Mouse (Mus musculus) kidney, adult 11 months (tissue): ENCODE data around the gene Gm21981.
A peak's percentile ranks its signal among the peaks of the same experiment; 100 is the strongest.

ENCODE experiments used
- DNase-seq: peaks from one replicate; pipeline ENCODE4 v3.0.0; 2022

Gene Gm21981

DNA sequence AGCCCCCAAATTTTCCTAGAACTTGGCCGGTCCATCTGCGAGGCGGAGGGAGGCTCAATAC, at the start of gene Gm21981:
Gene Gm21981 (minus strand): TSS at position 14 of the 61 bp plus-strand sequence.
- DNase-seq, result no peak

DNA sequence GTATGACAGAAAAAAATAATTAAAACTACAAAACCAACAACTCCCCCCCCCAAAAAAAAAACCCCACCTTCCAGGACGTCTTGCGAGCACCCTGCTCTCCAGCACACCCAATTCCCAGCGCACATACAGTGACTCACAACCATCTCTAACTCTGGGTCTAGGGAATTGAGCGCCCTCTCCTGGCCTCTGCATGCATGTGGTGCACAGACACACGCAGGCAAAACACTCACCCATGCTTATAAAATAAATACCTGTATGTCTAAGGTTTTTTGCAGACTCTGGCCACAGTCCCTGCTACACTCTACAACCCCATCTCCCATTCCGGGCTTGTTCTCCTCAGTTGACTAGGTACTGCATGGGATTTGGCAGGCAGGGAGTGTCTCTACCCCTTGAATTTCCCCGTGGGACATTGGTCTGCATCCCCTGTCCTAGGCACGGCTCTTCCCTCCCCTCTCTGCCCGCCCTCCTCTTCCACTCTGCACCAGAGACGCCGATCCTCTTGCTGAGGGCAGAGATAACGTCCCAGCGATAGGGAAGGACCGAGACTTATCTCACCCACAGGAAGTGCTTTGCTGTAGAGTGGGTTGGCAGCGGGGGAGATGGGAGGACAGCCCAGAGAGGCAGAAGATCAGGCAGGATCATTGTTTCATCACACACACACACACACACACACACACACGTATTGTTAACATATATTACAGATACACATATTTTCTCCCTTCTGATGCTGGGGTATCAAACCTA, 48.9 kb upstream of the Gm21981 start:
- DNase-seq, result no peak

DNA sequence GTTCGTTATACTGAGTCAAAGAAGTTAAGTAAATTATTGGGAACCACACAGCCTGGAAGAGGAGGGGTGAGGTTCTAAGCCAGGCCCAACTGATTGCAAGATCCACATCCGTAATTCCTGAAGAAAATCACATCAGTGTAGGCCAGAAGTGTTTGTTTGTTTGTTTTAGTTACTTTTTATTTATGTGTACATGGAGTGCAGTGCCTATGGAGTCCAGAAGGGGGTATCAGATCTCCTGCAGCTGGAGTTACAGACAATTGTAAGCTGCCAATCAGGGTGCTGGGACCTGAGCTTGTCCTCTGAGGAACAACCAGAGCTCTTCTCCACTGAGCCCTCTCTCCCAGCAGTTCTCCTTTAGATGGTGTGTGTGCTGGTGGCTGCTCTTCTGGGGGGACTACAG, 45.9 kb upstream of the Gm21981 start:
- no peak for DNase-seq

DNA sequence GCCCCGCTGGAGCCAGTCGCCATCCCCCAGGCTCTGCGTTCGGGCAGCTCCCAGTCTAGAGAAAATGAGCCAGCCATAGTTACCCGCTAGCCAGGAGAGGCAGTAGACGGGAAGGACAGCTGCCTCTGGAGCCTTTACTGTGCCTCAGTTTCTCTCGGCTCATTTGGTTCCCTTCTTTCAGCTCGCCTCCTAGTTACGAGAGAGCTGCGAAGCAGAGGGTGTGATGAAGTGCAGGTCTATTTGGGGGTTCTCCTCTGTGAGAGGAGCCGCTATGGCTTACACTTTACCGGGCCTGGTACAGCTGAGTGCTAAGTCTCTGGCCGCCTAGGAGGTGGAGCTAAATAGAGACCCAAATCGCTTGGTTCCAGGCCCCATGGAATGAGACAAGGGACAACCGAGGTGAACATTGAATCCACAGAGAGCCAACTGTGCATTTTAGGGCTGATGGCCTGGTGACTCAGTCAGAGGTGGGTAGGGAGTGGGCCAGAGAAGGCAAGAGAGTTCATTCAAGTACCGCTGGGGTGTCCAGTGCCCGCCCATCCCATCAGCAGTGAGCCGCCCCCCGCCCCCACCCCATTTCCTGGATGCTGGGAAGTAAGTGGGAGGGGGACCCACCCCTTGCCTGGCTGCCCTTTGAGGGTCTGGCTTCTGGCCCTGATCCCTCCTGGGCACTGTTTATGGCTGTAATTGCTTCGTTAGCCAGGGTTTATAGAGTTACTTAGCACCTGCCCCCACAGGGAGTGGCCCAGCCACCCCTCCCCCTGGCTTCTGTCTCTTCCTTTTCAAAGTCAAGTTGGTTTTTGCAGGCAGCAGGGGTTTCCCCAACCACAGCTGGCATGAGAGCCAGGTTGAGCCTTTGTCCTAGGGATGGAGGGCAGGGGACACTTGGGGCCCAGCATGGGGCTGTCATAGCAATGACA, 44.9 kb upstream of the Gm21981 start:
- DNase-seq, result peak; percentile 64

DNA sequence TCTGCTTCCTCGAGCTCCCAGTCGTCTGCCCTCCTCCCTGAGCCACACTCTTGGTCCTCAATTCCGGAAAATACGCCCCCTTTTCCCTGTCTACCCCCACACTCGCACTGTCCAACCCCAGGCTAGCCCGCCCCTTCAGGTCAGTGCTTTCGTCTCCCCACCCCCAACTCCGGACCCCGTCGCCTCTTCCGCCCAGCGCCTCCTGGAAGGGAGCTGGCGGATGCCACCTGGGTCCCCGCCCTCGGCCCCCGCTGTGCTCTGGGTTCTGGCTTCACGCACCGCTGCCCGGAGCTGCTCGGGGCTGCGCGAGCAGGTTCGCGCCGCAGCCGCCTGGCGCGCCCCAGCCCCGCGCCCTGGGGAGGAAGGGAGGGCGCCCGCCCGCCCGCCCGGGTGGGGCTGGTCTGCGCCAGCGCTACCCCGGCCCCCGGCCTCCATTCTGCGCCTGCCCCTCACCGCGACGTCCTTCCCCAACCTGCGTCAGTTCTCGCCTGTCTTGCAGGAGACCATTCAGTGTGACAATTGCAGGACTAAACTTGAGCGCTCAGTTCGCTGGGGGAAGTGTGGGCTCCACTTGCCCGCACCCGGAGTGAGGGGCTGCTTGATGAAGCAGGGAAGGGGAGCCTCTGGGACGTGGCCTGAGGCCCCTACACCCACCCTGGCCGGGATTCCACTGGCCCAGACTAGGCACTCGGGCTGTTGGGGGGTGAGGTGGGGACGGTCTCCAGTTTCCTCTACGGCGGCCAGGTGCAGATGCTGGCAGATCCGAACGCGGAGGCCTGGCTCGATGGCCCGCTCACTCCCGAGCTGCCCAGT, 44.0 kb upstream of the Gm21981 start:
- DNase-seq, result peak; percentile 76

DNA sequence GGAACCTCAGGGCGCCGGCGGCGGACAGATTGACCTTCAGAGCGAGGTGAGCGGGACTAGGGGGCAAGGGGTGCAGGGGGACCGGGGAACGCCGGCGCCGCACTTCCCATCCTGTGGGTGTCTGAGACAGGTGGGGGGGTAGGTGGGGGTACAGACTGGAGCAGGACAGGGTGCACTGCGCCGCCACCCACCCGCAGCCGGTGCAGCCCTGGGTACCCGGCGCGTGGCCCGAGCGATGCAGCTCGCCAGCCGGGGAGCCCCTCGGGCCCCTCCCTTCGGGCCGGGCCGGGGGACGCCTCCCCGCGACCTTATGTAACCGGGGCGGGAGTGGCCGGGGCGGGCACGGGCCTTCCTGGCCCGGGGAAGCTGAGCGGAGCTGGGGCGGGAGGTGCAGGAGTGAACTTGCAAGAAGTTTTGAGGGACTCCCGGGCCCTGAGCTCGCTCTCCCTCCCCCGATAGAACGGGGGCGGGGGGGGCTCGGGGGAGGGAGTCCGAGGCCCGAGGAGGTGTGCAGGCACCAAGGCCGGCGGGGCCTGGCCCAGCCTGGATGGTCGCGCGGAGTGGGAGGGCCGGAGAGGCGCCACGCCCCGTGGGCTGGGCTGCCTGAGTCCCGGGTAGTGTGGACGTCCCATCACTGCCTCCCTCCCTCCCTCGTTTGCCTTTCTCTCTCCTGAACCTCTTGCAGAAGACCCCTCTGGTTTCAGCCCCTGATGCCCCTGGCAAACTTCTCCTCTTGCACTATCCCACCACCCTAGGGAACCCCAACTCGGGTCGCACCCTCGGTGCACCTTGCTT, 43.2 kb upstream of the Gm21981 start:
- peak; percentile 95 for DNase-seq

DNA sequence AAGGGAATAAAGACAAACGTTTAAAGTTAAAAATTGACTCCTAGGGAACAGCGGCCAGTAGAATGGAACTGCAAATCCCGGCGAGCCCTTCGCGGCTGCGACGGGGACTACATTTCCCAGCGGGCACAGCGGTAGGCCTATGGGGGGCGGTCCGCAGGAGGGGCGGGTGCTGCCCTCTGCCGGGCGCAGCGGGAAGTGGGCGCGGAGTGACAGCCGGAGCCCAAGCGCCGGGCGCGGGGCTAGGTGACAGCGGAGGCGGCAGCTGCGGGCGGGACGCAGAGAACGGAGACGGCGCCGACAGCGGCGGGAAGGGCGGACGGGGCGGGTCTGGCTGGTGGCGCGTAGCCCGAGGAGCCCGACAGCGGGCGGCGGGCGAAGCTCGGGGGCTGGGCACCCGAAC, 42.6 kb upstream of the Gm21981 start, which contains the start of gene Tfeb:
Gene Tfeb (plus strand): TSS at position 175 of the 400 bp plus-strand sequence.
- DNase-seq, result peak; percentile 95

DNA sequence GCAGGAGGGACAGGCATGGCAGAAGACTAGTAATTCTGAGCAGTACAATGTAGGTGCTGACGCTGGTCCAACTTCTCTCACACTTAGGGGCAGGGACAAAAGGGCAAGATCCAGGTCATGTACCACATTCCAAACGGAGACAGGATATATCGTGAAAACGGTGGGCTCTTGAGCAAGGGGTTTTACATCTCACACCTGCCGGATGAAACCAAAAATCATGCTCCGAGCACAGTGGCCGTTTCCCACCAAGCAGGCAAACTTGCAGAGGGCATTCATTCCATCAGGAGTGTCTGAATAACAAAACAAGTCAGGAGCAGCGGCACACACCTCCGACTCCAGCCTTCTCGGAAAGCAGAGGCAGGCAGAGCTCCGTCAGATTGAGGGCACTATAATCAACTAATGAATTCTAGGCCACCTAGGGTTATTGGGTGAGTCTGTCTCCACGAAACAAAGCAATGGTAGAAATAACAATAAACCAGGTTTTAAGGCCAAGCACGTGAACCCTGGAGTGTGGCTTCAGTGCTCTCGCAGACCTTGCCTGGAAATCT, 41.4 kb upstream of the Gm21981 start:
- DNase-seq, result no peak

DNA sequence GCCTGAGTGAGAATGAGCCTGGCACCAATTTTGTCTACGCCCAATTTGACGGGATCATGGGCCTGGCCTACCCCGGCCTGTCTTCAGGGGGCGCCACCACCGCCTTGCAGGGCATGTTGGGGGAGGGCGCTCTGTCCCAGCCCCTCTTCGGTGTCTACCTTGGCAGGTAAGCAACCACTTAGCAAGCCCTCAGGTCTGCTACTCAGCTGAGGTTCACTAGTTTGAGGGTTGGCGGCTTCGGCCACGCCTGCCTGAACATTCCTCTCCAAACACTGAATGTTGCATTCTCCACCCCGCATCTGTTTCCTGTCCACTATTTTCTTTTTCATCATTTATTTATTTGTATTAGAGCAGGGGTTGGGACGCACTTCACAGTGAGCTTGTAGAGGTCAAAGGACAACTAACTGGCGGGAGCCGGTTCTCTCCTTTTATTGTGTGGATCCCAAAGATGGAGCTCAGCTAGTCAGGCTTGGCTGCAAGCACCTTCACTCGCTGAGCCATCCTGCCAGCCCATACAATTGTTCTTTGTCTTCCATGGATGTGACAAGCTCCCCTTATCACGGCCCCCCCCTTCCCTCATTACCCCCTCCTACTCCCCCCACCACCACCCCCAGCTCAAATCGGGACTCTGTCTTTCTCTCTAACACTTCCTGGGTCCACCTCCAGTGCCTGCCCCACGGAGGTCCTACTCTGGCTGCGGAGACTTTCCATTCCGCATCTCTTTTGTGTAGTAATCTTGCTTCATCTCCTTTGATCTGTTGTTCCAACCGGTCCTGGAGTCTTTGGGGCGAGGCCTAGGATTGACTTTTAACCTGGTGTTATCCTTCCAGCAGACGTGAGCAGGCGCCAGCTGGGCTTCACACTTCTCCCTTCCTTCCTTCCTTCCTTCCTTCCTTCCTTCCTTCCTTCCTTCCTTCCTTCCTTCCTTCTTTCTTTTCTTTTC, 36.6 kb upstream of the Gm21981 start:
- DNase-seq, result no peak

DNA sequence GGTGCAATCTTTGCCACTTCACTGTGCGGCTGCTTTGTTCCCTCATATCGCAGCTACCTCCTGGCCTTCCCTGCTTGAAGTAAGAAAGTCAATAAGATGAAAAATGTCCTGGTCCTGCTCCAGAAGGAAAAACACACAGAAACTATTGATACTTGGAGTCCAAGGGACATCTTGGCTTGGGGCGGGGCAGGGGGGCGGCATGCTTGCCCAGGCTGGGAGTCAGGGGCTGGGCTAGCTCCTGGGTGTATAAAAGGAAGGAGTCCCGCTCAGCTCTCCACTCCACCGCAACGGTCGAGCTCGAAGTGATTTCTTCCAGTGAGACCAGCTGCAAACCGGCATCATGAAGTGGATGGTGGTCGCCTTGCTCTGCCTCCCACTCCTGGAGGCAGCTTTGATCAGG, 32.3 kb upstream of the Gm21981 start, which contains the start of gene Pgc:
Gene Pgc (plus strand): TSS at position 277 of the 400 bp plus-strand sequence.
- DNase-seq, result no peak

DNA sequence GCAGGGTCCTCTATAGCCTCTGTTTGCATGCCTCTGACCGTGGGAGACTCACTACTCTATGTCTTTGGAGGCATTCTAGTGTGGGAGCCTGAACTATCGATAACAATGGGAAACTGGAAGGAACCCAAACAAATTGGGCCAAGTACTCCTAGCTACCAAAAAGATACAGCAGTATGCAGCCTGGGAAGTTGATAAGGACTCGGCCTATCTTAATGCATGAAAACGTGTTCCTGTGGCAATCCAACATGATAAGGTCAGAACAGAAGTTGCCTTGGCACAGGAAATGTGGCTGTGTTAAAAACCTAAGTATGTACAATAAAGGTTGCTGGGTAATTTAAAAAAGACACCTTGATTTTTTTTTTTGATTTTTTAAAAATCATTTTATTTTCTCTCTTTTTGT, 26.9 kb upstream of the Gm21981 start:
- no peak for DNase-seq

DNA sequence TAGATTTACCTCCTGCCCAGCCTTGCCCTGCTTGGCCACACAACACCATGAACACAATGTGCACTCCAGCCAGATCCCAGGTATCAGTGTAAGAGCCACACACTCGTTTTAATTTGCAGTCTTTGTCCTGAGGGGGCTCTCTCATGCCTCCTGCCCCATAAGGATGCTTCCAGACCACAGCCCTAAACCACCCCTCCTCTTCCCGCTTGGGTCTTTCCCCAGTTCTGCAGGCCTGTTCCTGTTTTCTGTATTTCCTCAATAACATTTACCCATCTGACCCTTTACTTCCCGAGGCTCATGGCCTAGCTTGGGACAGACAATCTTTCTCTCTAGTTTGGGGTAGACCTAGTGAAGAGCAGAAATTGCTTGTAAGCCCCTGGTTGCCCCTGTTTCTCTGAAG, 20.8 kb upstream of the Gm21981 start:
- DNase-seq, result no peak

DNA sequence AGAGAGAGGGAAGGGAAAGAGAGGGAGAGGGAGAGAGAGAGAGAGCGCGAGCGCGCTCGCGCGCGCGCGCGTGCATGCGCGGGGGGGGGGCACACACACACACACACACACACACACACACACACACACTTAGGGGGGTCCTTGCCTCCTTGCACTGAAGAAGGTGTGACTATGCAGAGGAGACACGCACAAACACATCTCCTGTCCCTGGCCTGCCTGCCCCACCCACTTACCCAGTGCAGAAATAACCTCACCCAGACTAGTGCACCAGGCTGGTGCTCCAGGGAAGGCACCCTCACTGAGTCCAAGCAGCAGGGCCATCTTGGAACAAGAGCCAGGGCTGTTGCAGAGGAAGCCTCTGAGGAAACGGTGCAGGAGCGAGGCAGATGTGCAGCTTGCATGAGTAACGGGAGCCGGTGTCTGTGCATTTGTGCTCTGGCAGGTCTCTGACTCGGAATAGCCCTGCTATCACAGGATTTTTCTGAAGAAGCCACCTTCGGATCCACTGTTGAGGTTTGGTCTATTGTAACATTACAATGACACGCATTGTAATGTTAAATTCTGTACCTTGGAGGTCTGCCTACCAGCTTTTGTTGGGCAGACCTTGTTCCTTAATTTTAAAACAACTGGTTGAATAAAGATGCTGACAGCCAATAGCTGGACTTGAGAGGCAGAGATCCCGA, 18.8 kb upstream of the Gm21981 start:
- no peak for DNase-seq

DNA sequence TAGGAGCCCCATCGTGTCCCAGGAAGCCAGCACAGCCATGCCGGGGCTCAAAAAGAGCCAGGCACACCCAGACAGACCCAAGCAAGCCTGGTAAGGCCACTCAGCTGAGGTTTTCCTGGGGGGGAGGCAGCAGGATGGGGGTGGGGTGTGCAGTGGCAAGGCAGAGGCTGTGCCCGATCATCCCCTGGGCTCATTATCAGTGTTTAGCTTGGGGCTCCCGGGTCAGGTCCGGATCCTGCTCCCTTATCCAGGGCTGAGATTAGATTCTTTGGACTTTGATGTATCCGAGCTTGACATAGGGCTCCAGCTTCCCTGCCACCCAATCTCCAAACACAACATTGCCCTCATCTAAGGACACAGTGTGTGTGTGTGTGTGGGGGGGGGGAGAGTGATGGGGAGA, 17.6 kb upstream of the Gm21981 start:
- no peak for DNase-seq

DNA sequence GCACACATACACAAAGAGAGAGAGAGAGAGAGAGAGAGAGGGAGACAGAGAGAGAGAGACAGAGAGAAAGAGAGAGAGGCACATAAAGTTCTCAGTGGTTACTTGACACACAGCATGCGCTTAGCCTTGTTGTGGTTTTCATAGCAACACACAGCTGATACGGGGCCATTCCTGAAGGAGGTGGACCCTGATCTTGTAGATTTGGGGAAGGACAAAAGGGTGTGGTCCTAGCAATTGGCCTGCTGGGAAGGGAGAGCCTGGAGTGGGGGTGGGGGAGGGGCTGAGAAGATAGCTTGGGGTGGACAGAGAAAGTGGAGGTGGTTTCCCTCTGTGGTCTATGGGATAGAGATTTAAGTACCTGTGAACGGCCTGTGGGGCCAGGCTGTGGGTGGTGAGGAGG, 15.8 kb upstream of the Gm21981 start:
- no peak for DNase-seq

DNA sequence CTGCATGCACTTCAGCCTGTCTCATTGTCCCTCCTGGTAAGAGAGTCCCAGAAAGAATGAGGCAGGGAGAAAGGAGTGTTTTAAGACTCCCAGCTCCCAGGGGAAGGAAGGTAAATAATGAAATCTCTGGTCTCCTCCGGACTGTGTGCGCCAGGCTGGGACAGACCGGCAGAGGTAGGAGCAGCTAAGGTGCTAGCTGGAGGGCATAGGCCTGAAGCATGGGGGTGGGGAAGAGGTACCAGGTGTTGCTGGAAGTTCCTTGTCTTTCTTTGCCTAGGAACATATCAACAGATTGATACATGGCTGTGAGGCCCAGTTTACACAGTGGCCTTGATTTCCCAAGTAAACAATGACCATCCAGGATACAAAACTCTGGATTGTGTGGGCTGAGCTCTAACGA, 14.7 kb upstream of the Gm21981 start:
- DNase-seq, result no peak

DNA sequence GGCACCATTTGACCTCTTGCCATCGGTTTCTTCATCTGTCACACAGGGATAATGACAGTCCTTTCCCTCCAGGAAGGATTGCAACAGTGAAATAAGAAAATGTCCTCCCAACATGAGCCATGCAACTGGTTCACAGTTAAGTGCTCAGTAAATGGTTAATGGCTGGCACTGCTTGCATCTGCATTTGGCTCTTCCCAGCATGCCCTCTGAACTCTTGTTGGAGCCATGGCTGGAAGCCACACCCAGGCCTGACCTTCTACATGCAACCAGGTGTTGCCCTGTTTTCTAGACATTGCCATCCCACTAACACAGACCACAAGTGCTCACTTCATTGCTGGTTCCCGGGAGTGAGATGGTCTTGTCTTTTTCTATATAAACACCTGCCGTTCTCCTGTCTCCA, 13.7 kb upstream of the Gm21981 start:
- DNase-seq, result peak; percentile 38

DNA sequence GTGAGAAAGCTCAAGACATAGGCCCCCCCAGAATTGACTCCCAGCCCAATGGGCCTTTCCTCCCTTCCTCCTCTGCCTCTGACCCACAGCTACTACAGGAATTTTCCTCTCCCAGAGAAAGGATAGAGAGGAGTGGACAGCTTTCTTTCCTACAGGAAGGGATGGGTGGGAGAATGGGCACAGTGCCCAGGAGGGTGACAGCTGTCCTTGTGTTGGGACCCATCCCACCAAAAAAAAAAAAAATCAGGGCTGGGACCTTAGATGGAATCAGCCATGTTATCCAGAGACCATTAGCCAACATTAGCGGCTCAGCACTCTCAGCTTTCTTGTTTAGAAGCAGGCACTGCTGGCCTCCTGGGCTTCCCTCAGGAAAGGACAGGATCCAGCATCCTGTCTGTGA, 11.9 kb upstream of the Gm21981 start:
- DNase-seq, result no peak

DNA sequence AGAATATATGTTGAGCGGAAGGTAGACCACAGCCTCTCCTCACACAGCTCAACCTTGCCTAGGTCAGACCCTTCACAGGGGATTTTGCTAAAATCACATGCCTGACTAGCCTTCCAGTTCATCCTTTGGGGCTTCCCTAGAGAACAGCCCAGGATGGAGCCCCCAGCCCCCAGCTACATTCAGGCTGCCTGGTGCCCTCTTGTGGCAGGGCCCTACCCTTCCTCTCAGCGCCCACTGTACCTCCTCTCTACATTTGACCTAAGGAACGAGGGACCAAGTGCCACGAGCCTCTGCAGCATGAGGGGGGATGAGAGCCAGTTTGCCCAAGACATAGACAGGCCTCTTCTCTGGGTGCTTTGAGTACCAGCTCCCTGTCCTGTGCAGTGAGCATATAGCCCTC, 10.4 kb upstream of the Gm21981 start:
- DNase-seq, result no peak

DNA sequence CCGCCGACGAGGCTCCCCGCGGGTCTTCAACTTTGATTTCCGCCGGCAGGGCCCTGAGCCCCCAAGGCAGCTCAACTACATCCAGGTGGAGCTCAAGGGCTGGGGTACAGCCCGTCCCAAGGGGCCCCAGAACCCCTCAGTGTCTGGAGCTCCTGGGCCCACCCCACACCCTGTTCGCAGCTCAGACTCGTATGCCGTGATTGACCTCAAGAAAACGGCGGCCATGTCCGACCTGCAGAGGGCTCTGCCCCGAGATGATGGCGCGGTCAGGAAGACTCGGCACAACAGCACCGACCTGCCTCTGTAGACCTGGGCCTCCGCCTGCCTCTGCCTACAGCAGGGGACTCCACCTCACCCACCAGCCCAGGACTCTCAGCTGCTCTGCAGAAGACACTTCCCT, 9.3 kb upstream of the Gm21981 start:
- no peak for DNase-seq
